Mouse (Mus musculus) embryonic fibroblast, embryonic 13.5 days (primary cell): Measurements from ENCODE around the gene Cldn7.

Experiments
- CTCF ChIP-seq: IDR thresholded peaks from 2 replicates; pipeline ENCODE4 v1.5.1; 2011; ENCODE audit warnings: mild to moderate bottlenecking, control low read depth, low read length, moderate library complexity, borderline replicate concordance; ENCODE audit not compliant: insufficient read depth
- POLR2A ChIP-seq: IDR thresholded peaks from 2 replicates; pipeline ENCODE4 v1.6.1; 2011; ENCODE audit warnings: low read depth, mild to moderate bottlenecking, control low read depth, low read length, moderate library complexity

GRCm38 (mm10) chr11:69980196-69981140 is 15.9 kb downstream of the Cldn7 start:
- TF ChIP-seq CTCF (no peak), POLR2A (peak; percentile 82)
